Mouse (Mus musculus) mesoderm, embryonic 11.5 days (tissue): Measurements from ENCODE around the gene Robo1.

Experiments used
- DNase-seq: peaks from one replicate; pipeline ENCODE4 v3.0.0-alpha.2; 2012; ENCODE audit warnings: low read depth, low spot score

The Robo1 gene

GRCm38 (mm10) chr16:72995955-72996535 lies 687.9 kb downstream of the Robo1 start:
- DNase-seq = no peak

GRCm38 (mm10) chr16:72998677-72999076 lies 690.6 kb downstream of the Robo1 start:
- DNase-seq = no peak

GRCm38 (mm10) chr16:73002685-73003084 lies 694.6 kb downstream of the Robo1 start:
- no peak for DNase-seq

GRCm38 (mm10) chr16:73004601-73005000 lies 696.5 kb downstream of the Robo1 start:
- DNase-seq = no peak

- no peak for DNase-seq
These were observed 697.7 kb downstream of the Robo1 start for GRCm38 (mm10) chr16:73005831-73006230.

GRCm38 (mm10) chr16:73007434-73007833 lies 699.3 kb downstream of the Robo1 start:
- DNase-seq = peak; percentile 50

- DNase-seq = no peak
These were observed 703.2 kb downstream of the Robo1 start for GRCm38 (mm10) chr16:73011313-73011712.

GRCm38 (mm10) chr16:73012926-73013325 lies 704.8 kb downstream of the Robo1 start:
- no peak for DNase-seq

GRCm38 (mm10) chr16:73014544-73014943 lies 706.4 kb downstream of the Robo1 start:
- no peak for DNase-seq

GRCm38 (mm10) chr16:73015976-73016375 lies 707.9 kb downstream of the Robo1 start:
- DNase-seq = no peak

GRCm38 (mm10) chr16:73016801-73017200 lies 708.7 kb downstream of the Robo1 start:
- no peak for DNase-seq

GRCm38 (mm10) chr16:73024326-73024725 lies 716.2 kb downstream of the Robo1 start:
- DNase-seq = no peak

- no peak for DNase-seq
These were observed 719.6 kb downstream of the Robo1 start for GRCm38 (mm10) chr16:73027692-73028091.

GRCm38 (mm10) chr16:73030999-73031398 lies 722.9 kb downstream of the Robo1 start:
- DNase-seq = no peak

- no peak for DNase-seq
These were observed 727.3 kb downstream of the Robo1 start for GRCm38 (mm10) chr16:73035210-73035985.

GRCm38 (mm10) chr16:73038552-73038951 lies 730.4 kb downstream of the Robo1 start:
- DNase-seq = no peak

GRCm38 (mm10) chr16:73062461-73062860 lies 754.4 kb downstream of the Robo1 start:
- no peak for DNase-seq

- peak; percentile 12 for DNase-seq
These were observed 759.7 kb downstream of the Robo1 start for GRCm38 (mm10) chr16:73067782-73068181.

- DNase-seq = no peak
These were observed 763.9 kb downstream of the Robo1 start for GRCm38 (mm10) chr16:73072047-73072446.

GRCm38 (mm10) chr16:73072883-73073282 lies 764.8 kb downstream of the Robo1 start:
- no peak for DNase-seq

GRCm38 (mm10) chr16:73082420-73082819 lies 774.3 kb downstream of the Robo1 start:
- DNase-seq = no peak

GRCm38 (mm10) chr16:73083077-73083476 lies 775.0 kb downstream of the Robo1 start:
- no peak for DNase-seq
